Mouse (Mus musculus) intestine, embryonic 16.5 days (tissue): ENCODE measurements around the gene Rbck1. TPM values are rescaled to one million over a fixed set of nuclear protein-coding genes. Genes with fewer than 3 reads are reported as not detected.

ENCODE experiments used
- polyA plus RNA-seq: library from polyadenylated mRNA; unstranded; fragments of >200 nt; fragmentation: Nextera tagmentation; extraction: Ambion mirVana; gene quantifications from 2 replicates; pipeline ENCODE4 v1.2.1, GENCODE M21; 2015

Rbck1 gene
- polyA plus RNA-seq, 1 experiment from 2014 or later: 82.5 TPM

Other genes with a start within 250 kb of the Rbck1 start
- 34.9 and 43.6 TPM in 2 replicates for gene Srxn1, start 227.1 kb downstream of the Rbck1 start, polyA plus RNA-seq
- gene Tcf15, start 189.1 kb downstream of the Rbck1 start, polyA plus RNA-seq: 6.5 and 7.5 TPM in 2 replicates
- 72.6 and 81.1 TPM in 2 replicates for gene Csnk2a1, start 105.8 kb downstream of the Rbck1 start, polyA plus RNA-seq
- 35.8 and 37.7 TPM in 2 replicates for gene Tbc1d20, start 38.8 kb downstream of the Rbck1 start, polyA plus RNA-seq
- 4.4 and 7.1 TPM in 2 replicates for gene Trib3, start 11.4 kb upstream of the Rbck1 start, polyA plus RNA-seq
- gene Nrsn2, start 44.0 kb upstream of the Rbck1 start, polyA plus RNA-seq: 2.5 and 2.7 TPM in 2 replicates
- gene Sox12, start 65.4 kb upstream of the Rbck1 start, polyA plus RNA-seq: 3.5 and 3.6 TPM in 2 replicates
- 20.7 and 21.2 TPM in 2 replicates for gene Zcchc3, start 82.4 kb upstream of the Rbck1 start, polyA plus RNA-seq
- 0.54 and 0.79 TPM in 2 replicates for gene 6820408C15Rik, start 82.9 kb upstream of the Rbck1 start, polyA plus RNA-seq
- not detected in 2 replicates for gene Defb23, start 132.0 kb upstream of the Rbck1 start, polyA plus RNA-seq
- not detected in 2 replicates for gene Defb20, start 144.4 kb upstream of the Rbck1 start, polyA plus RNA-seq
- not detected in 2 replicates for gene Defb22, start 157.5 kb upstream of the Rbck1 start, polyA plus RNA-seq
- not detected in 2 replicates for gene Defb26, start 179.0 kb upstream of the Rbck1 start, polyA plus RNA-seq
- gene Defb28, start 185.6 kb upstream of the Rbck1 start, polyA plus RNA-seq: not detected in 2 replicates
- not detected in 2 replicates for gene Defb29, start 207.4 kb upstream of the Rbck1 start, polyA plus RNA-seq
- gene Gm17416, start 236.7 kb upstream of the Rbck1 start, polyA plus RNA-seq: not detected in 2 replicates
- gene Defb21, start 240.1 kb upstream of the Rbck1 start, polyA plus RNA-seq: not detected in 2 replicates
- not detected in 2 replicates for gene Defb19, start 247.7 kb upstream of the Rbck1 start, polyA plus RNA-seq